Mouse (Mus musculus) heart, adult 2 months (tissue): Measurements from ENCODE around the gene Zfp777. TPM values are rescaled to one million over a fixed set of nuclear protein-coding genes. Genes with fewer than 3 reads are reported as not detected.
A peak's percentile ranks its signal among the peaks of the same experiment; 100 is the strongest.

ENCODE experiments used
- DNase-seq, 2 experiments: peaks; one replicate each; pipeline ENCODE4 v3.0.0; 2021
- H3K27ac ChIP-seq: fragments of 200-600 bp; 2 replicates; pipeline ENCODE4 v1.8.1; 2022
- H3K27me3 ChIP-seq: fragments of 200-500 bp; 2 replicates; pipeline ENCODE4 v1.6.1; 2012; ENCODE audit warnings: mild to moderate bottlenecking, low read length, inconsistent platforms, mixed read lengths; ENCODE audit not compliant: control insufficient read depth, insufficient read depth
- H3K36me3 ChIP-seq: fragments of 200-500 bp; 2 replicates; pipeline ENCODE4 v1.6.1; 2012; ENCODE audit warnings: low read length, inconsistent platforms; ENCODE audit not compliant: control insufficient read depth, insufficient read depth
- H3K4me1 ChIP-seq: fragments of 200-500 bp; 2 replicates; pipeline ENCODE4 v1.6.1; 2011; ENCODE audit warnings: low read length; ENCODE audit not compliant: control insufficient read depth, insufficient read depth
- H3K4me3 ChIP-seq: fragments of 200-600 bp; 2 replicates; pipeline ENCODE4 v1.8.1; 2022
- H3K79me2 ChIP-seq: fragments of 200-500 bp; replicated peaks from 2 replicates; pipeline ENCODE4 v1.6.1; 2012; ENCODE audit warnings: mild to moderate bottlenecking, inconsistent platforms, low read length, moderate library complexity, mixed read lengths; ENCODE audit not compliant: control insufficient read depth, insufficient read depth
- H3K9ac ChIP-seq: fragments of 200-500 bp; 2 replicates; pipeline ENCODE4 v1.6.1; 2012; ENCODE audit warnings: low read depth, mild to moderate bottlenecking, control low read depth, inconsistent platforms, low read length, mixed read lengths
- CTCF ChIP-seq: fragments of 200-600 bp; IDR thresholded peaks from 2 replicates; pipeline ENCODE4 v1.8.1; 2022; ENCODE audit warnings: antibody characterized with exemption, mild to moderate bottlenecking, moderate library complexity
- EP300 ChIP-seq: fragments of 200-500 bp; IDR thresholded peaks from 2 replicates; pipeline ENCODE4 v1.6.1; 2011; ENCODE audit warnings: low read depth, low read length, control low read depth; ENCODE audit not compliant: insufficient read depth
- POLR2A ChIP-seq: fragments of 200-500 bp; IDR thresholded peaks from 2 replicates; pipeline ENCODE4 v1.6.1; 2011; ENCODE audit warnings: mild to moderate bottlenecking, low read depth, low read length, control low read depth; ENCODE audit not compliant: insufficient read depth
- WGBS: fragments of 180-500 bp; shearing (Covaris S2); methylation state at CpG from one replicate; pipeline ENCODE4 v1.1.7; 2018; 5-methylcytosine and 5-hydroxymethylcytosine counted together
- intact Hi-C: fragments of 180-260 bp; cut with DNase I; formaldehyde crosslinking; loops from one replicate; pipeline ENCODE4 v1.15.1; 2025
- polyA plus RNA-seq: library from polyadenylated mRNA; depleted of rRNA; stranded (reverse); fragments of >200 nt; gene quantifications from 2 replicates; pipeline ENCODE4 v1.2.3, GENCODE M21; 2012
- total RNA-seq, 2 experiments: library from RNA; stranded (reverse); gene quantifications; 2 replicates each; pipeline ENCODE4 v1.2.3; 2021

Gene Zfp777
- total and polyA plus RNA-seq, 3 experiments = 10.0 to 15.6 (median 13.8) TPM

DNA sequence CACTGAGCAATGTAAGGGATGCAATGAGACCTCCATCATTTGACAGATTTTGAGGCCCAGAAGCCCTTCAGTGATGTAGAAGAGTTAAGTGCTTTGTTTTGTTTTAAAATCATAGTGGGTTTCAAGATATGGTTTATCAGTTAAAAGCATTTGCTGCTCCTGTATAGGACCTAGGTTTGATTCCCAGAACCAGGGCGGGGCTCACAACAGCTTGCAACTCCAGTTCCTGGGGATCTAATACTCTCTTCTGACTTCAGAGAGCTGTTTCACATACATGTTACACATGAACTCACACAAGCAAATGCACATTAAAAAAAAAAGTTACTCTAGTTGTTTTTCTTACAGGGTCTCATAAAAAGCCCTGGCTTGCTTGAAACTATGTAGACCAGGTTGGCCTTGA is 12.2 kb upstream of the Zfp777 start:
- no peak for DNase-seq
- H3K36me3 ChIP-seq = no peaks in the 10 kb centered on the region
- H3K4me1 ChIP-seq = no peaks in the 10 kb centered on the region
- no peaks in the 10 kb centered on the region for H3K79me2 ChIP-seq
- 100% methylated on average over 1 of the region's 1 CpGs for WGBS
- intact Hi-C loops = no loop called here
- no peak overlapping the region for H3K9ac ChIP-seq
- TF ChIP-seq CTCF (no peak), POLR2A (no peak), EP300 (no peak)
- no peak overlapping the region for H3K27ac ChIP-seq
- no peaks in the 10 kb centered on the region for H3K27me3 ChIP-seq
- no peak overlapping the region for H3K4me3 ChIP-seq

DNA sequence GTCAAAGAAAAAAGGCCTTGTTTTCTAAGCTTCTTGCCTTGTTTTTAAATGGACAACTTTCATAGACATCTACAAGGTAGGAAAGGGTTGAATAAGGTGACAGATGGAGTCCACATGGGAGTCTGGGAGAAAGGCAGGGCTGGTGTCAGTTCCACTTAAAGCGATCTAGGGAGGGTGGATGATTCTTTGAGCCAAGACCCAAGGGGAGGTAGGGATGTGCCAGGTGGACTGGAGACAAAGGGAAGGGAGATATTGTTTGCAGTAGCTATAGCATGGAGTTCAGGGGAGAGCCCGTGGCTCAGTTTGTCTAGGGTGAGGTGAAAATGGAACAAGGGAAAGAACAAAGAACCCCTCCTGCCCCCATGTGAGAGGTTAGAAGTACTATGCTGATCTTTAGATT is 11.7 kb upstream of the Zfp777 start:
- Histone ChIP-seq H3K4me1 (no peaks in the 10 kb centered on the region), H3K79me2 (no peaks in the 10 kb centered on the region), H3K27ac (no peak overlapping the region), H3K4me3 (no peak overlapping the region), H3K36me3 (no peaks in the 10 kb centered on the region), H3K27me3 (no peaks in the 10 kb centered on the region), H3K9ac (no peak overlapping the region)
- 81% methylated on average over 2 of the region's 2 CpGs for WGBS
- intact Hi-C loops = no loop called here
- DNase-seq = no peak
- TF ChIP-seq POLR2A (no peak), EP300 (no peak), CTCF (no peak)

DNA sequence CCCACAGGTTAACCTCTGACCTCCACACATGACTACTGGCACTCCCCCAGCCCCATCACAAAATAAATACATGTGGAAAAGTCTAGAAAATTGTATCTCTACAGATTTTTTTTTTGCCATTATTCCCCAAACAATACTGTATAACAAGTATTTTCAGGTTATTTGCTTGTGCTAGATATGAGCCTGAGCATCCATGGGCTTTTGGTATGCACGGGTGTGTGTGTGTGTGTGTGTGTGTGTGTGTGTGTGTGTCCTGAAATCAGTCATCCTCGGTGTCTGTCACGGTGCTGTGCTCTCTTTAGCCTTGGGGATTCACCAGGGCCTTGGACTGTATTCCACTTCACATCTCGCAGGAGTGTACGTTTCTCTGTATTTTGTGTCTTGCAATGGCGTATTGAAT is 3.4 kb upstream of the Zfp777 start:
- H3K27ac ChIP-seq = no peak overlapping the region
- intact Hi-C loops = no loop called here
- H3K36me3 ChIP-seq = no peaks in the 10 kb centered on the region
- H3K4me1 ChIP-seq = no peaks in the 10 kb centered on the region
- H3K27me3 ChIP-seq = no peaks in the 10 kb centered on the region
- no peak for TF ChIP-seq POLR2A
- no peak for TF ChIP-seq EP300
- TF ChIP-seq CTCF = no peak
- H3K79me2 ChIP-seq = peaks cover 2% of the 10 kb centered on the region; the same call in 1 of the 2 replicates
- 84% methylated on average over 6 of the region's 6 CpGs for WGBS
- H3K4me3 ChIP-seq = no peak overlapping the region
- H3K9ac ChIP-seq = no peak overlapping the region
- DNase-seq = no peak

DNA sequence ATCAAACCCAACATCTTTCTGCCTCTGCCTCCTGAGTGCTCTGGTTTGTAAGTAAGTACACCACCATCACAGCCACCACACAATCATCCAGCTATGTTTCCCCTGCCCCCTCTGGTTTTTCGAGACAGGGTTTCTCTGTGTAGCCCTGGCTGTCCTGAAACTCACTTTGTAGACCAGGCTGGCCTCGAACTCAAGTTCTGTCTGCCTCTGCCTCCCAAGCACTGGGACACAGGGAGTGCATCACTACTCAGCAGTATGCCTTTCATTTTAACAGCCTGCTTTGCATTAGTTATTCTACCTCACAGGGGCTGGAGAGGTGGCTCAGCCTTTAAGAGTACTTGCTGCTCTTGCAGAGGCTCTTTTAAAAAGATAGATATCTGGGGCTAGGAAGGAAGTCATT is 3.0 kb upstream of the Zfp777 start:
- intact Hi-C loops = no loop called here
- H3K9ac ChIP-seq = no peak overlapping the region
- no peak overlapping the region for H3K4me3 ChIP-seq
- H3K4me1 ChIP-seq = 0 out of 2 replicates have a peak, but pooled peaks cover 1% of the 10 kb centered on the region
- TF ChIP-seq CTCF = no peak
- no peak for TF ChIP-seq EP300
- no peak for TF ChIP-seq POLR2A
- no peaks in the 10 kb centered on the region for H3K36me3 ChIP-seq
- 85% methylated on average over 2 of the region's 2 CpGs for WGBS
- H3K27me3 ChIP-seq = no peaks in the 10 kb centered on the region
- no peak for DNase-seq
- H3K79me2 ChIP-seq = peaks cover 2% of the 10 kb centered on the region; the same call in 1 of the 2 replicates
- H3K27ac ChIP-seq = no peak overlapping the region

DNA sequence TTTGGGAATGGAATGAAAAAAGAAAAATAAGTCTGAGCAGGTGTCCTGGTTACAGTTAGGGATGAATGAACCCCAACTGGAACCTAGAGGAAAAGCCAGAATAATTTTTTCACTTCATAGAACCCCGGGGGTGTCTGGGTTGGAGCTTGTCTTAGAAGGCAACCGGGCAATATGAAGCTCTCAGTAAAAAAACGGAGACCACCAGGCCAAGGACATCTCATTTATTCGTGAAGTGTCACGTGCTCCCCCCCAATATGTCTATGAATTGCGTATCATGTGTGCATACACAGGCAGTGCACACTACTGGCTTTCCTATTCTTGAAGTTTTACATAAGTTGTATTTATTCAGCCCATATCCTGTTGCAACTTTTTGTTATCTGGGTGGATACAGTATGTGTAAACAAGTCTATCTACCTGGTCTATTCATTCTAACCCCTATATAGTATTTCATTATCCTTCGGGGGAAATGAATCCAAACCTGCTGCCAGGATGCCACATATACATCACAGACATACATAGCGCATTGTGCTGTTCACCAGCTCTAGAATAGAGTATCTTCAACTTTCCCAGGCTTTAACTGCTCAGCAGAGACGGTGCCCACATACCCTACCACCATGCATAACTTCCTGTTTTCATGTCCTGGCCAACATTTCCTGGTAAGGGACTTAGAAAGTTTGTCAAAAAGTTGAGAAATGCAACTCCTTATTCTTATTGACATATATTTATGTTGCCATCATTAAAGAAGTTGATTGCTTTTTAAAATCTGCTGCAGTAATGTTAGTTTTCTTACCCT is 758 bp upstream of the Zfp777 start:
- peaks cover 2% of the 10 kb centered on the region; the same call in 1 of the 2 replicates for H3K79me2 ChIP-seq
- no peak overlapping the region; the same call in none of the 2 replicates for H3K27ac ChIP-seq
- no peak for TF ChIP-seq CTCF
- no peak for TF ChIP-seq EP300
- no peak for TF ChIP-seq POLR2A
- peak overlapping the region; percentile 56 for H3K4me3 ChIP-seq
- 58% methylated on average over 9 of the region's 9 CpGs for WGBS
- DNase-seq = no peak
- no peak overlapping the region for H3K9ac ChIP-seq
- H3K4me1 ChIP-seq = 0 out of 2 replicates have a peak, but pooled peaks cover 1% of the 10 kb centered on the region
- intact Hi-C loops = loop anchor here (2.0 to 10.0 kb wide), 2 partner anchors 35 to 215 kb away; partner anchors contain the start of genes Zfp398 and Zfp786
- no peaks in the 10 kb centered on the region for H3K27me3 ChIP-seq
- no peaks in the 10 kb centered on the region for H3K36me3 ChIP-seq
